In genomic region chr16:91728123-91729065, GRCm38 (mm10) we compare ENCODE assay signal across 1 mouse cellular context.
TF ChIP-seq lines count a peak whose summit lies in the region.

Gene Cryzl1, minus strand, starts transcription at chr16:91728975.

TF ChIP-seq in MEL, 35 proteins besides CTCF, POLR2A, EP300 and RAD21 (continued from another document):
- TF ChIP-seq MYC (IDR thresholded peaks at IDR 0.05; ENCODE audit: low read depth, low read length) (peak; percentile 63; the same call in 1 of the 2 replicates), ZMIZ1 (IDR thresholded peaks at IDR 0.05; ENCODE audit: low read depth, low read length) (no peak), USF1 (IDR thresholded peaks at IDR 0.05; ENCODE audit: low read depth, low read length) (no peak), ETS1 (IDR thresholded peaks at IDR 0.05; ENCODE audit: low read depth, low read length) (peak; percentile 57), POLR2AphosphoS5 (IDR thresholded peaks at IDR 0.05; ENCODE audit: borderline replicate concordance, low read depth, low read length) (no peak)
